Mouse (Mus musculus) C2C12 (cell line): ENCODE data around the gene Ppp5c.

Source experiments
- CEBPB ChIP-seq: IDR thresholded peaks from one replicate; pipeline ENCODE4 v1.6.1; 2011; ENCODE audit warnings: low read depth, mild to moderate bottlenecking, control low read depth, moderate library complexity
- CTCF ChIP-seq: IDR thresholded peaks from one replicate; pipeline ENCODE4 v1.5.1; 2011; ENCODE audit not compliant: control insufficient read depth, insufficient read depth, insufficient read length
- FOSL1 ChIP-seq: IDR thresholded peaks from one replicate; pipeline ENCODE4 v1.8.0; 2011; ENCODE audit warnings: mild to moderate bottlenecking, low read length; ENCODE audit not compliant: poor library complexity, insufficient read depth, severe bottlenecking
- MAX ChIP-seq: IDR thresholded peaks from one replicate; pipeline ENCODE4 v1.6.1; 2011; ENCODE audit warnings: mild to moderate bottlenecking, control low read depth
- MYOD1 ChIP-seq: IDR thresholded peaks from one replicate; pipeline ENCODE4 v1.6.1; 2011; ENCODE audit warnings: low read depth; ENCODE audit not compliant: control insufficient read depth, insufficient read length
- USF1 ChIP-seq: IDR thresholded peaks from one replicate; pipeline ENCODE4 v1.6.1; 2011; ENCODE audit warnings: low read depth, mild to moderate bottlenecking, control low read depth, moderate library complexity

- TF ChIP-seq CTCF, result peak; percentile 68
- no peak for TF ChIP-seq MAX
- TF ChIP-seq MYOD1, result no peak
- no peak for TF ChIP-seq USF1
- no peak for TF ChIP-seq FOSL1
- no peak for TF ChIP-seq CEBPB
Measured at GRCm38 (mm10) chr7:17026710-17027587, 775 bp downstream of the Ppp5c start.
